Mouse (Mus musculus): ENCODE data around the gene Unc5a.

DNA sequence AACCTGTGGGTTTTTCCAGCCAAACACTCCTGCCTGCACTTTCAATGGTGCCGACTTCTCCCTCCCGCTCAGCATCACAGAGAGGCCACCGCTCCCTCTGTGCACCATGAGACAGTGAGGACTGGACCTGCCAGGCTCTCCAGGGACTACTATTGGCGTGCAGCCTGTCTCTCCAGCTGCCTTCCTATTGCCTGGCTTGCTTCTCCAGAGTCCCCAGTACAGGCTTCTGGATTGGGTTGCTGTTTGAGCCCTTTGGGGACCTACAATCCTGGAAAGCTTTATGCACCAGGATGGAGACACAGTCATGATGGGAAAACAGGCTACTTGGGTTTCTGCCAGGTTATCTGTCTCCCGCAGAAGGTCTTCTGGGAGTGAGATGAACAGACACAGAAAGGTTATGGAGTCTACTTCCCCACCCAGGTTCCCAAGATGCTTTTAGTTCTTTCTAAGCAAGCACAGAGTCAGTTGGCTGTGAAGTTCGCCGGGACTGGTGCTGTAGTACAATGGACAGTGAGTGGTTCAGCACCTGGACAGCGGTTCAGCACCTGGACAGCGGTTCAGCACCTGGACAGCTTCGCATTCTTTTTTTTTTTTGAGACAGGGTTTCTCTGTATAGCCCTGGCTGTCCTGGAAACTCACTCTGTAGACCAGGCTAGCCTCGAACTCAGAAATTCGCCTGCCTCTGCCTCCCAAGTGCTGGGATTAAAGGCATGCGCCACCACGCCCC, 21.5 kb downstream of the Unc5a start:
- TF ChIP-seq CTCF (IDR thresholded peaks at IDR 0.05; ENCODE audit: borderline replicate concordance, extremely low read depth, insufficient read depth, insufficient read length): no peak
- TF ChIP-seq POLR2A (IDR thresholded peaks at IDR 0.05; ENCODE audit: borderline replicate concordance, extremely low read depth, insufficient read depth, insufficient read length, poor library complexity, severe bottlenecking): no peak

All from brain, embryonic 14.5 days (tissue).